Mouse (Mus musculus) E14TG2a.4 (cell line): ENCODE measurements around the gene Adam23.

Experiments used
- CTCF ChIP-seq: conservative IDR thresholded peaks from 2 replicates; pipeline ENCODE4 v1.5.1; 2014; ENCODE audit warnings: low read length
- NANOG ChIP-seq: IDR thresholded peaks from 2 replicates; pipeline ENCODE4 v1.6.1; 2014; ENCODE audit warnings: borderline replicate concordance, low read length, mixed read lengths

DNA sequence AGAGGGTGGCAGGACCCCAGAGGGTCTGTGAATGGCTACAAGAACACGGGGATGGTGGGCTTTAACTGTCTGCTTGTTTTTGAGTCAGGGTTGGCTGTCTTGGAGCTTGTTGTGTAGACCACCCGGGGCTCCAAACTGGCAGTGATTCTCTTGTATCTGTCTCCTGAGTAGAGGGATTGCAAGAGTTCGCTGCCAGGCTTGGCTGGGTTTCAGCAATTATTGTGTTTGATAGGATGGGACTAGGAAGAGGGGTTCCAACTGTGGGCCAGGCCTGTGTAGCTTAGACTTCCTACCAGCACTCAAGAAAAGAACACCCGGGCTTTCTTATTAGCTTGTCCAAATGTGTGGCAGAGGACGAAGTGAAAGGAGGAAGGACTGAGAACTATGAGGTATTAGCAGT, 44.6 kb upstream of the Adam23 start:
- no peak for TF ChIP-seq CTCF
- no peak for TF ChIP-seq NANOG
